Mouse (Mus musculus) neural tube, embryonic 10.5 days (tissue): ENCODE results near the gene Slc2a1.

Experiments
- DNase-seq: peaks from one replicate; pipeline ENCODE4 v3.0.0-alpha.2; 2017; ENCODE audit warnings: low spot score; ENCODE audit errors: extremely low spot score

Slc2a1 gene

GRCm38 (mm10) chr4:119177702-119178101 lies 69.2 kb downstream of the Slc2a1 start:
- DNase-seq, result no peak

- no peak for DNase-seq
These were observed 69.8 kb downstream of the Slc2a1 start for GRCm38 (mm10) chr4:119178331-119178730.

GRCm38 (mm10) chr4:119180133-119180707 lies 71.7 kb downstream of the Slc2a1 start:
- DNase-seq, result no peak

- DNase-seq, result no peak
These were observed 72.9 kb downstream of the Slc2a1 start for GRCm38 (mm10) chr4:119181456-119181855.

GRCm38 (mm10) chr4:119183525-119183924 lies 75.0 kb downstream of the Slc2a1 start:
- DNase-seq, result no peak

- DNase-seq, result no peak
These were observed 77.3 kb downstream of the Slc2a1 start for GRCm38 (mm10) chr4:119185771-119186170.
